Mouse (Mus musculus): Measurements from ENCODE around the gene Celf2.
"Not testable (repeated sequence)": the region's sequence is repeated elsewhere in the genome, so short reads cannot be mapped to it uniquely, and the experiment has no call there.

The Celf2 gene

GRCm38 (mm10) chr2:7389264-7389663 lies 120.1 kb downstream of the Celf2 start:
- no peak for DNase-seq

- no peak for DNase-seq
Observed at GRCm38 (mm10) chr2:7378736-7379135, 130.6 kb downstream of the Celf2 start.

GRCm38 (mm10) chr2:7377878-7378277 lies 131.5 kb downstream of the Celf2 start:
- no peak for DNase-seq

GRCm38 (mm10) chr2:7367738-7368137 lies 141.6 kb downstream of the Celf2 start:
- DNase-seq: no peak

GRCm38 (mm10) chr2:7359557-7359956 lies 149.8 kb downstream of the Celf2 start:
- no peak for DNase-seq

- DNase-seq: no peak
Observed at GRCm38 (mm10) chr2:7358816-7359215, 150.5 kb downstream of the Celf2 start.

- no peak for DNase-seq
Observed at GRCm38 (mm10) chr2:7351234-7351633, 158.1 kb downstream of the Celf2 start.

GRCm38 (mm10) chr2:7346703-7347461 lies 162.5 kb downstream of the Celf2 start:
- peak; percentile 87 for DNase-seq

GRCm38 (mm10) chr2:7344951-7345350 lies 164.4 kb downstream of the Celf2 start:
- no peak for DNase-seq

GRCm38 (mm10) chr2:7342911-7343478 lies 166.4 kb downstream of the Celf2 start:
- no peak for DNase-seq

- no peak for DNase-seq
Observed at GRCm38 (mm10) chr2:7334846-7335245, 174.5 kb downstream of the Celf2 start.

- DNase-seq: no peak
Observed at GRCm38 (mm10) chr2:7328018-7328899, 181.1 kb downstream of the Celf2 start.

GRCm38 (mm10) chr2:7319760-7320159 lies 189.6 kb downstream of the Celf2 start:
- DNase-seq: no peak

- no peak for DNase-seq
Observed at GRCm38 (mm10) chr2:7311776-7312175, 197.6 kb downstream of the Celf2 start.

GRCm38 (mm10) chr2:7310840-7311182 lies 198.6 kb downstream of the Celf2 start:
- DNase-seq: no peak

GRCm38 (mm10) chr2:7310129-7310839 lies 199.1 kb downstream of the Celf2 start:
- DNase-seq: peak; percentile 48

- DNase-seq: no peak
Observed at GRCm38 (mm10) chr2:7309324-7309723, 200.0 kb downstream of the Celf2 start.

- no peak for DNase-seq
Observed at GRCm38 (mm10) chr2:7308731-7309130, 200.6 kb downstream of the Celf2 start.

- DNase-seq: no peak
Observed at GRCm38 (mm10) chr2:7287434-7287833, 221.9 kb downstream of the Celf2 start.

- DNase-seq: no peak
Observed at GRCm38 (mm10) chr2:7273214-7273613, 236.1 kb downstream of the Celf2 start.

GRCm38 (mm10) chr2:7270051-7270450 lies 239.3 kb downstream of the Celf2 start:
- DNase-seq: peak; percentile 96

- no peak for DNase-seq
Observed at GRCm38 (mm10) chr2:7267166-7267565, 242.2 kb downstream of the Celf2 start.

GRCm38 (mm10) chr2:7262668-7263067 lies 246.7 kb downstream of the Celf2 start:
- not testable (repeated sequence) for DNase-seq

Data from layer of hippocampus, adult 9-11 months (tissue).